In genomic region chr7:126984667-126985444, GRCm38 (mm10) we compare ENCODE assay signal across 26 mouse cellular contexts. TPM values are rescaled to one million over a fixed set of nuclear protein-coding genes. Genes with fewer than 3 reads are reported as not detected.
DNase-seq lines count a peak whose midpoint lies in the region; ATAC-seq and TF ChIP-seq lines count a peak whose summit lies in the region.
"Had no signal": no experiment of that assay in that cellular context is flagged by ENCODE, and none has a peak within 500 bp of the region (broad histone marks: within the 10 kb centered on the region; RNA-seq: fewer than 3 reads in every experiment).

No protein-coding gene starts in this region.

- no peak overlapping the region for H3K4me3 ChIP-seq in embryonic facial prominence, embryonic 14.5 days (ENCODE audit: low read depth, low read length)
- H3K4me3 ChIP-seq in embryonic facial prominence, embryonic 10.5 days, result no peak overlapping the region
- no peak overlapping the region for H3K4me3 ChIP-seq in heart, embryonic 11.5 days (ENCODE audit: low read depth, low read length)
- no peak overlapping the region for H3K4me3 ChIP-seq in lung, embryonic 14.5 days (ENCODE audit: low read depth, low read length)
- H3K4me3 ChIP-seq in lung, adult 2 months (replicated peaks; ENCODE audit: extremely low read depth, low read depth, low read length), result no peak overlapping the region
- no peak overlapping the region for H3K4me3 ChIP-seq in forebrain, embryonic 12.5 days (replicated peaks)
- H3K4me3 ChIP-seq: forebrain, embryonic 10.5 days; midbrain, embryonic 13.5 days; neural tube, embryonic 13.5 days had no signal

- H3K9me3 ChIP-seq in embryonic facial prominence, embryonic 14.5 days (ENCODE audit: control insufficient read depth, low read length), result no peaks in the 10 kb centered on the region
- H3K9me3 ChIP-seq in embryonic facial prominence, embryonic 10.5 days, result no peaks in the 10 kb centered on the region
- no peaks in the 10 kb centered on the region for H3K9me3 ChIP-seq in heart, embryonic 11.5 days (replicated peaks; ENCODE audit: control insufficient read depth, low read length)
- no peaks in the 10 kb centered on the region for H3K9me3 ChIP-seq in lung, embryonic 14.5 days (ENCODE audit: low read depth, low read length)
- no peaks in the 10 kb centered on the region for H3K9me3 ChIP-seq in forebrain, embryonic 12.5 days
- H3K9me3 ChIP-seq: forebrain, embryonic 10.5 days; midbrain, embryonic 13.5 days; neural tube, embryonic 13.5 days had no signal

- H3K27me3 ChIP-seq in embryonic facial prominence, embryonic 14.5 days (replicated peaks; ENCODE audit: control insufficient read depth, insufficient read depth, low read length), result no peaks in the 10 kb centered on the region
- H3K27me3 ChIP-seq in embryonic facial prominence, embryonic 10.5 days (replicated peaks; ENCODE audit: low read depth, poor library complexity, severe bottlenecking), result no peaks in the 10 kb centered on the region
- no peaks in the 10 kb centered on the region for H3K27me3 ChIP-seq in heart, embryonic 11.5 days (ENCODE audit: control insufficient read depth, insufficient read depth, low read length)
- no peaks in the 10 kb centered on the region for H3K27me3 ChIP-seq in lung, embryonic 14.5 days (ENCODE audit: insufficient read depth, low read length)
- H3K27me3 ChIP-seq in forebrain, embryonic 12.5 days, result no peaks in the 10 kb centered on the region
- H3K27me3 ChIP-seq: midbrain, embryonic 13.5 days; neural tube, embryonic 13.5 days; Patski had no signal

- peak; percentile 23 for DNase-seq in embryonic facial prominence, embryonic 14.5 days (ENCODE audit: low spot score)
- DNase-seq in embryonic facial prominence, embryonic 10.5 days (ENCODE audit: low spot score), result no peak
- DNase-seq in heart, adult 8-10 months (ENCODE audit: low spot score), result no peak
- peak; percentile 14 for DNase-seq in lung, embryonic 14.5 days
- no peak for DNase-seq in lung, adult 2 months
- DNase-seq in brain, adult 2 months (ENCODE audit: low read depth, low spot score), result peak; percentile 83
- DNase-seq: adrenal gland, postnatal 14 days; cerebellum, adult 11 months; embryo, embryonic 11 days; heart, adult 18-20 months; kidney, adult 18-20 months; liver had no signal

- TF ChIP-seq CTCF in lung, embryonic 14.5 days (IDR thresholded peaks at IDR 0.05; ENCODE audit: low read depth), result no peak
- no peak for TF ChIP-seq CTCF in lung, adult 2 months (IDR thresholded peaks at IDR 0.05; ENCODE audit: insufficient read depth, low read length)

- peaks cover 10% of the 10 kb centered on the region for H3K36me3 ChIP-seq in embryonic facial prominence, embryonic 14.5 days (ENCODE audit: control insufficient read depth, insufficient read depth, low read length)
- H3K36me3 ChIP-seq in embryonic facial prominence, embryonic 10.5 days (replicated peaks), result peaks cover 16% of the 10 kb centered on the region
- H3K36me3 ChIP-seq in heart, embryonic 11.5 days (ENCODE audit: control insufficient read depth, insufficient read depth, low read length), result 0 out of 2 replicates have a peak, but pooled peaks cover 2% of the 10 kb centered on the region
- peaks cover 8% of the 10 kb centered on the region for H3K36me3 ChIP-seq in lung, embryonic 14.5 days (ENCODE audit: insufficient read depth)
- peaks cover 7% of the 10 kb centered on the region for H3K36me3 ChIP-seq in forebrain, embryonic 12.5 days (replicated peaks)

- no peaks in the 10 kb centered on the region for H3K4me1 ChIP-seq in embryonic facial prominence, embryonic 14.5 days (ENCODE audit: control insufficient read depth, insufficient read depth, low read length)
- 0 out of 2 replicates have a peak, but pooled peaks cover 3% of the 10 kb centered on the region for H3K4me1 ChIP-seq in embryonic facial prominence, embryonic 10.5 days
- H3K4me1 ChIP-seq in heart, embryonic 11.5 days (ENCODE audit: control insufficient read depth, insufficient read depth, low read length), result peaks cover 3% of the 10 kb centered on the region; the same call in 1 of the 2 replicates
- no peaks in the 10 kb centered on the region for H3K4me1 ChIP-seq in lung, embryonic 14.5 days (ENCODE audit: insufficient read depth)
- no peaks in the 10 kb centered on the region for H3K4me1 ChIP-seq in lung, adult 2 months (ENCODE audit: control insufficient read depth, insufficient read depth, low read length)
- no peaks in the 10 kb centered on the region for H3K4me1 ChIP-seq in forebrain, embryonic 12.5 days
- H3K4me1 ChIP-seq: midbrain, embryonic 13.5 days; neural tube, embryonic 13.5 days had no signal

- WGBS in embryonic facial prominence, embryonic 14.5 days, result 64% methylated on average over 10 of the region's 10 CpGs
- WGBS in embryonic facial prominence, embryonic 10.5 days, result 71% methylated on average over 10 of the region's 10 CpGs
- 29% methylated on average over 10 of the region's 10 CpGs for WGBS in heart, embryonic 11.5 days (ENCODE audit: insufficient replicate concordance)
- WGBS in lung, embryonic 14.5 days, result 27% methylated on average over 10 of the region's 10 CpGs
- WGBS in lung, adult 2 months, result 48% methylated on average over 10 of the region's 10 CpGs
- 69% methylated on average over 10 of the region's 10 CpGs for WGBS in forebrain, embryonic 12.5 days

- no peak overlapping the region for H3K9ac ChIP-seq in embryonic facial prominence, embryonic 14.5 days (ENCODE audit: low read depth, low read length)
- H3K9ac ChIP-seq in heart, embryonic 11.5 days (ENCODE audit: low read depth, low read length), result 0 out of 2 replicates have a peak overlapping the region, but pooled peaks have one; percentile 5
- no peak overlapping the region for H3K9ac ChIP-seq in lung, embryonic 14.5 days
- H3K9ac ChIP-seq in forebrain, embryonic 12.5 days, result no peak overlapping the region
- H3K9ac ChIP-seq: midbrain, embryonic 13.5 days; neural tube, embryonic 13.5 days had no signal

- TF ChIP-seq POLR2A in lung, adult 2 months (IDR thresholded peaks at IDR 0.05; ENCODE audit: borderline replicate concordance, extremely low read depth, low read depth, low read length), result no peak

- ATAC-seq in embryonic facial prominence, embryonic 14.5 days (ENCODE audit: low read depth), result peak; percentile 38; the same call in 1 of the 2 replicates
- no peak for ATAC-seq in heart, embryonic 11.5 days (replicated peaks; ENCODE audit: insufficient number of reproducible peaks, low FRiP score, low TSS enrichment)
- ATAC-seq in lung, embryonic 14.5 days (ENCODE audit: insufficient read depth), result no peak
- no peak for ATAC-seq in forebrain, embryonic 12.5 days (ENCODE audit: low FRiP score)
- ATAC-seq: activated CD4-positive, CD25-positive, alpha-beta regulatory T cell, adult 4 months; CD4-positive, CD25-positive, alpha-beta regulatory T cell, adult 4 months; midbrain, embryonic 13.5 days; Patski had no signal

- H3K4me2 ChIP-seq in embryonic facial prominence, embryonic 14.5 days (ENCODE audit: low read depth, low read length), result no peak overlapping the region
- no peak overlapping the region for H3K4me2 ChIP-seq in heart, embryonic 11.5 days
- no peak overlapping the region for H3K4me2 ChIP-seq in lung, embryonic 14.5 days
- no peak overlapping the region for H3K4me2 ChIP-seq in forebrain, embryonic 12.5 days
- H3K4me2 ChIP-seq: midbrain, embryonic 13.5 days; neural tube, embryonic 13.5 days had no signal

- H3K27ac ChIP-seq in embryonic facial prominence, embryonic 14.5 days (replicated peaks; ENCODE audit: low read depth, low read length), result no peak overlapping the region
- no peak overlapping the region for H3K27ac ChIP-seq in embryonic facial prominence, embryonic 10.5 days (replicated peaks)
- no peak overlapping the region for H3K27ac ChIP-seq in heart, embryonic 11.5 days (ENCODE audit: low read depth, low read length)
- no peak overlapping the region for H3K27ac ChIP-seq in lung, embryonic 14.5 days (ENCODE audit: low read depth)
- H3K27ac ChIP-seq in forebrain, embryonic 12.5 days, result no peak overlapping the region
- H3K27ac ChIP-seq: forebrain, embryonic 10.5 days; kidney, postnatal 0 days; midbrain, embryonic 13.5 days; neural tube, embryonic 13.5 days; stomach, postnatal 0 days had no signal

RNA-seq across cellular contexts. Expression of gene Cdiptos, which starts 9.0 kb away (rescaled TPM):
- polyA plus RNA-seq in embryonic facial prominence, embryonic 14.5 days (2014; fragmentation: Nextera tagmentation; extraction: Ambion mirVana), result 1.3 and 1.8 TPM in 2 replicates
- 0.50 and 0.77 TPM in 2 replicates for polyA plus RNA-seq in embryonic facial prominence, embryonic 10.5 days (2016; fragmentation: Nextera tagmentation; extraction: Ambion mirVana)
- 1.1 and 1.2 TPM in 2 replicates for polyA plus RNA-seq in heart, embryonic 11.5 days (2014; fragmentation: Nextera tagmentation; extraction: Ambion mirVana)
- total RNA-seq in heart, adult 8-10 months (2022), result under 1 TPM in 3 of 4 experiments, not detected in 1; 0.37 to 0.60 (median 0.43) TPM
- 1.5 TPM in 2 replicates for polyA plus RNA-seq in lung, embryonic 14.5 days (2014; fragmentation: Nextera tagmentation; extraction: Ambion mirVana)
- 2.0 and 3.3 TPM in 2 replicates for polyA plus RNA-seq in lung, adult 2 months (2012; rRNA removed)
- polyA plus RNA-seq in forebrain, embryonic 12.5 days (2016; fragmentation: Nextera tagmentation; extraction: Ambion mirVana), result 0.86 and 2.0 TPM in 2 replicates
- total RNA-seq: layer of hippocampus, postnatal 25 days had no signal

RNA-seq across cellular contexts. Expression of gene Cdipt, which starts 9.1 kb away (rescaled TPM):
- polyA plus RNA-seq in embryonic facial prominence, embryonic 14.5 days (2014; fragmentation: Nextera tagmentation; extraction: Ambion mirVana), result 88.0 and 98.2 TPM in 2 replicates
- polyA plus RNA-seq in embryonic facial prominence, embryonic 10.5 days (2016; fragmentation: Nextera tagmentation; extraction: Ambion mirVana), result 79.9 and 85.2 TPM in 2 replicates
- 62.8 and 63.0 TPM in 2 replicates for polyA plus RNA-seq in heart, embryonic 11.5 days (2014; fragmentation: Nextera tagmentation; extraction: Ambion mirVana)
- 10 to 100 TPM; 45.9 to 53.7 (median 50.7) TPM for total RNA-seq in heart, adult 8-10 months (2022)
- 86.1 and 92.8 TPM in 2 replicates for polyA plus RNA-seq in lung, embryonic 14.5 days (2014; fragmentation: Nextera tagmentation; extraction: Ambion mirVana)
- polyA plus RNA-seq in lung, adult 2 months (2012; rRNA removed), result 321 and 332 TPM in 2 replicates
- polyA plus RNA-seq in forebrain, embryonic 12.5 days (2016; fragmentation: Nextera tagmentation; extraction: Ambion mirVana), result 78.9 and 79.6 TPM in 2 replicates

RNA-seq across cellular contexts. Expression of gene Mvp, which starts 29.6 kb away (rescaled TPM):
- 9.5 and 9.9 TPM in 2 replicates for polyA plus RNA-seq in embryonic facial prominence, embryonic 14.5 days (2014; fragmentation: Nextera tagmentation; extraction: Ambion mirVana)
- 4.1 TPM in 2 replicates for polyA plus RNA-seq in embryonic facial prominence, embryonic 10.5 days (2016; fragmentation: Nextera tagmentation; extraction: Ambion mirVana)
- polyA plus RNA-seq in heart, embryonic 11.5 days (2014; fragmentation: Nextera tagmentation; extraction: Ambion mirVana), result 8.2 and 8.5 TPM in 2 replicates
- 10 to 100 TPM; 59.3 to 81.8 (median 73.5) TPM for total RNA-seq in heart, adult 8-10 months (2022)
- polyA plus RNA-seq in lung, embryonic 14.5 days (2014; fragmentation: Nextera tagmentation; extraction: Ambion mirVana), result 7.7 and 8.0 TPM in 2 replicates
- 82.2 and 125 TPM in 2 replicates for polyA plus RNA-seq in lung, adult 2 months (2012; rRNA removed)
- polyA plus RNA-seq in forebrain, embryonic 12.5 days (2016; fragmentation: Nextera tagmentation; extraction: Ambion mirVana), result 4.2 and 4.6 TPM in 2 replicates

RNA-seq across cellular contexts. Expression of gene Pagr1b, which starts 31.4 kb away (rescaled TPM):
- 0.39 TPM in 1 of 2 replicates, not detected in the other for polyA plus RNA-seq in embryonic facial prominence, embryonic 14.5 days (2014; fragmentation: Nextera tagmentation; extraction: Ambion mirVana)
- 0.78 TPM in 1 of 2 replicates, not detected in the other for polyA plus RNA-seq in embryonic facial prominence, embryonic 10.5 days (2016; fragmentation: Nextera tagmentation; extraction: Ambion mirVana)
- polyA plus RNA-seq in heart, embryonic 11.5 days (2014; fragmentation: Nextera tagmentation; extraction: Ambion mirVana), result not detected in 2 replicates
- not detected for total RNA-seq in heart, adult 8-10 months (2022)
- 0.85 TPM in 1 of 2 replicates, not detected in the other for polyA plus RNA-seq in lung, embryonic 14.5 days (2014; fragmentation: Nextera tagmentation; extraction: Ambion mirVana)
- polyA plus RNA-seq in lung, adult 2 months (2012; rRNA removed), result 2.6 and 2.8 TPM in 2 replicates
- polyA plus RNA-seq in forebrain, embryonic 12.5 days (2016; fragmentation: Nextera tagmentation; extraction: Ambion mirVana), result 0.38 and 0.56 TPM in 2 replicates
- total RNA-seq: heart, adult 18-20 months; layer of hippocampus, postnatal 25 days had no signal
- polyA plus RNA-seq: activated CD4-positive, CD25-positive, alpha-beta regulatory T cell, adult 4 months; forebrain, embryonic 10.5 days; heart, postnatal 0 days; hindbrain, embryonic 11.5 days; liver, embryonic 16.5 days; stomach, postnatal 0 days had no signal

RNA-seq across cellular contexts. Expression of gene Pagr1a, which starts 32.3 kb away (rescaled TPM):
- 12.8 and 30.5 TPM in 2 replicates for polyA plus RNA-seq in embryonic facial prominence, embryonic 14.5 days (2014; fragmentation: Nextera tagmentation; extraction: Ambion mirVana)
- 41.1 and 107 TPM in 2 replicates for polyA plus RNA-seq in embryonic facial prominence, embryonic 10.5 days (2016; fragmentation: Nextera tagmentation; extraction: Ambion mirVana)
- 50.9 and 53.2 TPM in 2 replicates for polyA plus RNA-seq in heart, embryonic 11.5 days (2014; fragmentation: Nextera tagmentation; extraction: Ambion mirVana)
- total RNA-seq in heart, adult 8-10 months (2022), result 10 to 100 TPM in 2 of 4 experiments, 1 to 10 TPM in 2; 8.3 to 22.2 (median 10.5) TPM
- 21.9 and 44.5 TPM in 2 replicates for polyA plus RNA-seq in lung, embryonic 14.5 days (2014; fragmentation: Nextera tagmentation; extraction: Ambion mirVana)
- 5.7 and 7.5 TPM in 2 replicates for polyA plus RNA-seq in lung, adult 2 months (2012; rRNA removed)
- polyA plus RNA-seq in forebrain, embryonic 12.5 days (2016; fragmentation: Nextera tagmentation; extraction: Ambion mirVana), result 51.4 and 66.8 TPM in 2 replicates

Comparison
In these comparisons a context has a peak if more than half of its experiments do, and no peak if none do; other contexts are left out.
1. DNase-seq: peak in embryonic facial prominence, embryonic 14.5 days (single experiment), lung, embryonic 14.5 days (single experiment) and brain, adult 2 months (single experiment); none in embryonic facial prominence, embryonic 10.5 days (single experiment), heart, adult 8-10 months (single experiment) and lung, adult 2 months (single experiment).